Mouse (Mus musculus): ENCODE measurements around the gene Nwd2. TPM values are rescaled to one million over a fixed set of nuclear protein-coding genes. Genes with fewer than 3 reads are reported as not detected.
A peak's percentile ranks its signal among the peaks of the same experiment; 100 is the strongest.

Nwd2 gene
- polyA plus RNA-seq, 1 experiment from 2014 or later = 0.70 TPM

DNA sequence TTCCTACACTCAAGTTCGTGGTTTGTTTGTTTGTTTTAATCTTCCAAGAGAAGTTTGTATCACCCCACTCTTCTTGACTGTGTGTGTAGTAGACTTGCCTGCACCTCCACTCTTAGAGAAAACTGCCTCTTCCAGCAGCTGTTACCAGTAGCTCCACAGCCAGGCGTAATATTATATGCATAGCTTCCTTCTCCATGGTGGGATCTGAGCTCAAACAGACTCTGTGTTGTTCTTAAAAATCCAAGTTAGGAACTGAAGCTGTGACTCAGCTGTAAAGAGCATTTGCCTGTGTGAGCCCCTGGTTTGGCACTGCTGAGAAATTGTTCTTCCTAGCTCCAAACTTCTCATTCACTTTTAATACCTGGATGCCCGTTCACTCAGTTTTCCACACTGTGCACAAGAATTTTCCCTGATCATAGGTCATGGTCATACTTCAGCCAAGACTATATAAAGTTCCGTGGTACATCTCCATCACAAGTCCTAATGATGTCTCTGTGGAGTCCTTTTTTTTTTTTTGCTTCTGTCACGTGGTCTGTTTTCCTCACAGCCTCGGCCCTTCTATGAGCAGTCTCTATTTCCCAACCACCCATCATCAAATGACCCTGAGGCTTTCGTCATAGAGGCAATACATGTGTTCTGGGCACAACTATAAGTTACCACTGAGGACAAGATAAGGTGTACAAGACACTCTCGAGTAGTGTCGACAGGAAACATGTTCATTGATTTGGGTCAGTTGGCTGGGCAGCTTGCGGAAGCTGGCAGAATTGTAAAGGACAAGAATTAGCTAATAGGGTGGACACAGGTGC is 179.7 kb downstream of the Nwd2 start:
- no peak overlapping the region for H3K4me3 ChIP-seq (ENCODE audit: low read depth, low read length)
- H3K9ac ChIP-seq (ENCODE audit: low read depth, low read length) = no peak overlapping the region
- H3K36me3 ChIP-seq (ENCODE audit: control insufficient read depth, insufficient read depth, low read length) = no peaks in the 10 kb centered on the region
- no peak overlapping the region for H3K4me2 ChIP-seq
- peaks cover 15% of the 10 kb centered on the region for H3K4me1 ChIP-seq (replicated peaks; ENCODE audit: control insufficient read depth, insufficient read depth, low read length)
- no peaks in the 10 kb centered on the region for H3K9me3 ChIP-seq (ENCODE audit: control insufficient read depth, low read length)
- H3K27ac ChIP-seq (ENCODE audit: low read depth, low read length) = no peak overlapping the region
- H3K27me3 ChIP-seq (replicated peaks; ENCODE audit: control insufficient read depth, insufficient read depth, low read length) = no peaks in the 10 kb centered on the region
- no peak for DNase-seq (ENCODE audit: low spot score)
- ATAC-seq (replicated peaks; ENCODE audit: low FRiP score) = no peak
- WGBS = 62% methylated on average over 10 of the region's 10 CpGs

DNA sequence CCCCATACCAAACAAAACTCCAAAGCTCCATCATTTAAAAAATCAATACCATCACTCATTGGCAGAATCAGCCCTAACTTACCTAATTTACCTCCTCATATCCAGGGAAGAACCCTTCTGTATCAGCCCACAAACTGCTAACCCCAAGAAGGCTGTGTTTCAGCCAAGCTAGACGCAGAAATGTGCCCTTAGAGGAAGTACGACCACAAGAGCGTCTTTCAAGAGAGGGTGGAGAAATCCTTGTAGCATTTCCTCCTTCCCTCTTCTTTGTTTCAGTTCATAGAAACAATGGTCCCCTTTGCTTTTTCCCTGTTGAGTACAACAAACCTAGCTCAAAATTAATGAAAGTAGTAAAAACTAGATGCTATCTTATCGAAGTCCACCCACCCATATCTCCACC is 182.2 kb downstream of the Nwd2 start:
- H3K27ac ChIP-seq (ENCODE audit: low read depth, low read length) = no peak overlapping the region
- no peak for DNase-seq (ENCODE audit: low spot score)
- peaks cover 5% of the 10 kb centered on the region; the same call in 1 of the 2 replicates for H3K4me1 ChIP-seq (replicated peaks; ENCODE audit: control insufficient read depth, insufficient read depth, low read length)
- 42% methylated on average over 4 of the region's 4 CpGs for WGBS
- H3K27me3 ChIP-seq (replicated peaks; ENCODE audit: control insufficient read depth, insufficient read depth, low read length) = no peaks in the 10 kb centered on the region
- no peak overlapping the region for H3K4me2 ChIP-seq
- H3K36me3 ChIP-seq (ENCODE audit: control insufficient read depth, insufficient read depth, low read length) = no peaks in the 10 kb centered on the region
- no peak overlapping the region for H3K4me3 ChIP-seq (ENCODE audit: low read depth, low read length)
- no peaks in the 10 kb centered on the region for H3K9me3 ChIP-seq (ENCODE audit: control insufficient read depth, low read length)
- no peak for ATAC-seq (replicated peaks; ENCODE audit: low FRiP score)
- H3K9ac ChIP-seq (ENCODE audit: low read depth, low read length) = no peak overlapping the region

DNA sequence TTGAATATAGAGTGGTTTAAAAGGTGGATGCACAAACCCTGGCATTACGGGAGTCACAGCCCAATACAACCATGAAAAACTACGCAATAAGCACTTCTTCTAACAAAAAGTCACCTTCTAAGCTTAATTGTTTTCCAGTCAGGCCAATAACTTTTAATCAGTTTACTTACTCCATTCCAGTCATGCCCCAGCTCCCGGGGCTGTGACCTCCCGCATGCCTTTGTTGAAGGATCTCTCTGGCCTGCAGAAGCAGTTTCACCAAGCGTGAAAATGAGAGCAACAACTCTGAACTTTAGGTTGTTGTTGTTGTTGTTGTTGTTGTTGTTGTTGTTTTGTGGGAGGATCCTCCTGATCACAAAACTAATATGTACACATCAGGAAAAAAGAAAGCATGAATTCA is 185.1 kb downstream of the Nwd2 start:
- Histone ChIP-seq H3K4me2 (no peak overlapping the region), H3K4me3 (ENCODE audit: low read depth, low read length) (no peak overlapping the region), H3K36me3 (ENCODE audit: control insufficient read depth, insufficient read depth, low read length) (no peaks in the 10 kb centered on the region), H3K9me3 (ENCODE audit: control insufficient read depth, low read length) (no peaks in the 10 kb centered on the region), H3K9ac (ENCODE audit: low read depth, low read length) (no peak overlapping the region), H3K4me1 (replicated peaks; ENCODE audit: control insufficient read depth, insufficient read depth, low read length) (peaks cover 7% of the 10 kb centered on the region; the same call in 1 of the 2 replicates), H3K27me3 (replicated peaks; ENCODE audit: control insufficient read depth, insufficient read depth, low read length) (no peaks in the 10 kb centered on the region), H3K27ac (ENCODE audit: low read depth, low read length) (no peak overlapping the region)
- WGBS = 72% methylated on average over 5 of the region's 5 CpGs
- ATAC-seq (replicated peaks; ENCODE audit: low FRiP score) (no peak), DNase-seq (ENCODE audit: low spot score) (peak; percentile 3)

DNA sequence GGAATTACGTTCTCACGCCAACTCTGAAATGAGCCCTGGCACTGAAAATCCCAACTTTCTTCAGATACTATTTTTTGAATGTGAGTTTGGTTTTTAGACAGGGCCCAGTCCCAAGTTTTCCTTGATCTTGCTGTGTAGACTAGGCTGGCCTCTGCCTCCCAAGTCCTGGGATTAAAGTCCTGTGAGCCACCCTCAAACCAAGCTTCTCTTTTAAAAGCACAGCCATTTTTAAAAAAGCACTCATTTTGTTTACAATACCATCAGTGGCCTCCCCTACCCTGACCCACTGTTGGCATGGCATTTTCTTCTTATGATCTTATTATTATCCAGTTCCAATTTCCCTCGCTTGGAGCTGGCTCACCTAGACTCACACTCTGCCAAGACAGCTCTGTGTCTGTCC is 185.5 kb downstream of the Nwd2 start:
- no peak for ATAC-seq (replicated peaks; ENCODE audit: low FRiP score)

DNA sequence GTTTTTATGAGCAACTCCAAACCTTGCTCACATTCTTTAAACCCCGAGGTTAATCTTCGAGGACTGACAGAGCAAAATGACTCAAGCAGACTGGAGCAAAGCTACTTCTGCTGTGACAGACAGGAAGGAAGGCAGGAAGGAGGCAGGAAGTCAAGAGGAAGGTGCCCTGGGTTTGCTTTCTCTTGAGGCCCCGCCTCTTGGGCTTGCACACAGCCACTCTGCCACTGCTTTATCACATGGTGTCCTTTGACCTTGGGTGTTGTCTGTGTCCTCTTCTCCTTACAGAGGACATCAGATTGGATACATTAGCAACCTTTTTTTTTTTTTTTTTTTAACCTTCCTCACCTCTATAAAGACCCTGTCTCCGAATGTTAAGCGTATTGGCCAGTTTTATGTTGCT is 188.2 kb downstream of the Nwd2 start:
- H3K27me3 ChIP-seq (replicated peaks; ENCODE audit: control insufficient read depth, insufficient read depth, low read length) = no peaks in the 10 kb centered on the region
- no peak overlapping the region for H3K27ac ChIP-seq (ENCODE audit: low read depth, low read length)
- H3K4me1 ChIP-seq (replicated peaks; ENCODE audit: control insufficient read depth, insufficient read depth, low read length) = peaks cover 7% of the 10 kb centered on the region; the same call in 1 of the 2 replicates
- no peak for DNase-seq (ENCODE audit: low spot score)
- ATAC-seq (replicated peaks; ENCODE audit: low FRiP score) = peak; percentile 40
- no peak overlapping the region for H3K9ac ChIP-seq (ENCODE audit: low read depth, low read length)
- no peak overlapping the region for H3K4me3 ChIP-seq (ENCODE audit: low read depth, low read length)
- 55% methylated on average over 5 of the region's 5 CpGs for WGBS
- no peaks in the 10 kb centered on the region for H3K36me3 ChIP-seq (ENCODE audit: control insufficient read depth, insufficient read depth, low read length)
- H3K9me3 ChIP-seq (ENCODE audit: control insufficient read depth, low read length) = no peaks in the 10 kb centered on the region
- no peak overlapping the region for H3K4me2 ChIP-seq

More for the DNA sequence above, 185.5 kb downstream of the Nwd2 start:
- Histone ChIP-seq H3K4me2 (no peak overlapping the region), H3K9me3 (ENCODE audit: control insufficient read depth, low read length) (no peaks in the 10 kb centered on the region), H3K4me1 (replicated peaks; ENCODE audit: control insufficient read depth, insufficient read depth, low read length) (peaks cover 7% of the 10 kb centered on the region; the same call in 1 of the 2 replicates), H3K27me3 (replicated peaks; ENCODE audit: control insufficient read depth, insufficient read depth, low read length) (no peaks in the 10 kb centered on the region), H3K4me3 (ENCODE audit: low read depth, low read length) (no peak overlapping the region), H3K36me3 (ENCODE audit: control insufficient read depth, insufficient read depth, low read length) (no peaks in the 10 kb centered on the region), H3K9ac (ENCODE audit: low read depth, low read length) (no peak overlapping the region), H3K27ac (ENCODE audit: low read depth, low read length) (no peak overlapping the region)
- no peak for DNase-seq (ENCODE audit: low spot score)
- WGBS = 90% methylated on average over 3 of the region's 3 CpGs

DNA sequence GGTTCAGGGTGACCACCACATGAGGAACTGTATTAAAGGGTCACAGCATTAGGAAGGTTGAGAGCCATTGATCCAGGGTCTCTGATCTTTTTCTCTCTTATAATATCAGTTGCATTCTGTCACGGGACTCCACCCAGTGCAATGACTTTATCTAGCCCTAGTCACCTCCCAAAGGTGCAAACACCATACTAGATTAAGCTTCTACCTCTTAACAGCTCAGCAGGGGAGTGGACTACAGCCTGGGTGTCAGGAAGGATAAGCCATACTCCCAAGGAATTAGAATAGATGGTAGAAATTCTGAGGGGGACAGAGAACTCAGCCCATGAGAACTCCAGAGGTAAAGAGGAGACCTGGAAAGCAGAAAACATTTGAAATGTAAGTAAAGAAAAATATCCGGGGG is 188.9 kb downstream of the Nwd2 start:
- ATAC-seq (replicated peaks; ENCODE audit: low FRiP score) (peak; percentile 51; the same call in 1 of the 2 replicates), DNase-seq (ENCODE audit: low spot score) (no peak)
- Histone ChIP-seq H3K4me2 (no peak overlapping the region), H3K27me3 (replicated peaks; ENCODE audit: control insufficient read depth, insufficient read depth, low read length) (no peaks in the 10 kb centered on the region), H3K4me3 (ENCODE audit: low read depth, low read length) (no peak overlapping the region), H3K36me3 (ENCODE audit: control insufficient read depth, insufficient read depth, low read length) (no peaks in the 10 kb centered on the region), H3K9ac (ENCODE audit: low read depth, low read length) (no peak overlapping the region), H3K27ac (ENCODE audit: low read depth, low read length) (no peak overlapping the region), H3K4me1 (replicated peaks; ENCODE audit: control insufficient read depth, insufficient read depth, low read length) (peaks cover 7% of the 10 kb centered on the region; the same call in 1 of the 2 replicates), H3K9me3 (ENCODE audit: control insufficient read depth, low read length) (no peaks in the 10 kb centered on the region)
- 72% methylated on average over 2 of the region's 2 CpGs for WGBS

DNA sequence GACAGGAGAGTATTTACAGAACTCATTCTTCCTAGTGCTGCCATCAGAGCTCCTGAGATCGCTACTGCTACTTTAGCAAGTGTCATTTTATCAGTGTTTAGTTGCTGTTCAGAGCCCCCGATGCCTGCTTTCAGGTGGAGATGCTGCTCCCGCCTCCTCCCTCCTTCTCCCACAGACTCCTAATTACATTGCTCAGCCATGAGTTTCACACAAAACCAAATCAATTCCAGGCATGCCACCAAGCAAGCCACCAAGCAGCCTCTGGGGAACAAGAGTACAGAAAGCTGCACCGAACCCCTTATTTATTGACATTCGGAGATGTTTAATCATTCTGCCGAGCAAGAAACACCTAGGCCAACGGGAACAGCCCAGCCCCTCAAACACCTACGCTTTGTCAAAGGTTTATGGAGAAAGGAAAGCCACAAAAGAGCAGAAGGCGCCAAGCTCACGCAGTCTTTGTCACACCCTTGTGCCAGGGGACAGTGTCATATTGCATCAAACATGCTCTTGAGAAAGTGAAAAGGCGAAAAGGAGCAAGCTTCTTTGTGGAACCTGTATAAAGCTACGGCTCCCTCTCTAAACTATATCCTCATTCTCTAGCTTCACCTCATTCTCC is 191.0 kb downstream of the Nwd2 start:
- Histone ChIP-seq H3K27ac (ENCODE audit: low read depth, low read length) (no peak overlapping the region), H3K4me2 (no peak overlapping the region), H3K36me3 (ENCODE audit: control insufficient read depth, insufficient read depth, low read length) (no peaks in the 10 kb centered on the region), H3K4me1 (replicated peaks; ENCODE audit: control insufficient read depth, insufficient read depth, low read length) (peaks cover 7% of the 10 kb centered on the region; the same call in 1 of the 2 replicates), H3K4me3 (ENCODE audit: low read depth, low read length) (no peak overlapping the region), H3K9ac (ENCODE audit: low read depth, low read length) (no peak overlapping the region), H3K9me3 (ENCODE audit: control insufficient read depth, low read length) (0 out of 2 replicates have a peak, but pooled peaks cover 2% of the 10 kb centered on the region), H3K27me3 (replicated peaks; ENCODE audit: control insufficient read depth, insufficient read depth, low read length) (no peaks in the 10 kb centered on the region)
- no peak for DNase-seq (ENCODE audit: low spot score)
- WGBS = 71% methylated on average over 12 of the region's 12 CpGs
- ATAC-seq (replicated peaks; ENCODE audit: low FRiP score) = no peak

DNA sequence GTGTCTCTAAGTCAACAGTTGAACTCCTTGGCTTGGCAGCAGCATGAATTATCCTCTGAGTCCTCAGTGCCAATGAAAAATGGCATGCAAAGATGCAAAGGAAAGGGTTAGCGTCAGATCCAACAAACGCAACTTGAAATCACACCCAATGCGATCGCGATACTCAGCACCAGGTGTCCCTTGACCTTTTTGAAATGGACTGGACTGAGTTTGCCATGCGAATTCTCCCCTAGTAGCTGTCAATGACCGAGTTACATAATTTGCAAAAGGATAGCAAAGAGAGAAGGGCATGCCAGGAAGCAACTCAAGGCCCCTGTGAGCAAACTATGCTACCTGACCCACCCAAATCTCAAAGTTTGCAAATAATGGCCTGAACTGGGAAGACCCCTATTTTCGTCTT is 198.2 kb downstream of the Nwd2 start:
- ATAC-seq (replicated peaks; ENCODE audit: low FRiP score) = 0 out of 2 replicates have a peak, but pooled peaks have one; percentile 7
- Histone ChIP-seq H3K27ac (ENCODE audit: low read depth, low read length) (peak overlapping the region; percentile 83), H3K4me2 (peak overlapping the region; percentile 12; the same call in 1 of the 2 replicates), H3K9ac (ENCODE audit: low read depth, low read length) (no peak overlapping the region), H3K9me3 (ENCODE audit: control insufficient read depth, low read length) (peaks cover 8% of the 10 kb centered on the region), H3K27me3 (replicated peaks; ENCODE audit: control insufficient read depth, insufficient read depth, low read length) (no peaks in the 10 kb centered on the region), H3K4me1 (replicated peaks; ENCODE audit: control insufficient read depth, insufficient read depth, low read length) (no peaks in the 10 kb centered on the region), H3K4me3 (ENCODE audit: low read depth, low read length) (no peak overlapping the region), H3K36me3 (ENCODE audit: control insufficient read depth, insufficient read depth, low read length) (no peaks in the 10 kb centered on the region; the same call in 1 of the 2 replicates)
- 77% methylated on average over 8 of the region's 8 CpGs for WGBS
- DNase-seq (ENCODE audit: low spot score) = no peak
